Mouse (Mus musculus): ENCODE results near the gene Cib2.
A peak's percentile ranks its signal among the peaks of the same experiment; 100 is the strongest.

Cib2 gene

GRCm38 (mm10) chr9:54544954-54545315, 15.1 kb downstream of the Cib2 start:
- DNase-seq (ENCODE audit: low spot score): no peak

- no peak for DNase-seq (ENCODE audit: low spot score)
Observed at GRCm38 (mm10) chr9:54544212-54544953, 15.6 kb downstream of the Cib2 start.

- no peak for DNase-seq (ENCODE audit: low spot score)
Observed at GRCm38 (mm10) chr9:54540801-54541200, 19.2 kb downstream of the Cib2 start.

- DNase-seq (ENCODE audit: low spot score): no peak
Observed at GRCm38 (mm10) chr9:54538684-54539083, 21.3 kb downstream of the Cib2 start, which contains the start of gene Sh2d7. Gene Sh2d7, plus strand, starts transcription at chr9:54538984.

- DNase-seq (ENCODE audit: low spot score): no peak
Observed at GRCm38 (mm10) chr9:54538244-54538643, 21.8 kb downstream of the Cib2 start.

GRCm38 (mm10) chr9:54537480-54537879, 22.5 kb downstream of the Cib2 start:
- DNase-seq (ENCODE audit: low spot score): no peak

GRCm38 (mm10) chr9:54537030-54537429, 23.0 kb downstream of the Cib2 start:
- DNase-seq (ENCODE audit: low spot score): peak; percentile 28

GRCm38 (mm10) chr9:54536236-54536635, 23.8 kb downstream of the Cib2 start:
- no peak for DNase-seq (ENCODE audit: low spot score)

GRCm38 (mm10) chr9:54533975-54534374, 26.0 kb downstream of the Cib2 start:
- DNase-seq (ENCODE audit: low spot score): no peak

- DNase-seq (ENCODE audit: low spot score): no peak
Observed at GRCm38 (mm10) chr9:54532926-54533325, 27.1 kb downstream of the Cib2 start.

GRCm38 (mm10) chr9:54531421-54531820, 28.6 kb downstream of the Cib2 start:
- no peak for DNase-seq (ENCODE audit: low spot score)

- no peak for DNase-seq (ENCODE audit: low spot score)
Observed at GRCm38 (mm10) chr9:54530836-54531235, 29.2 kb downstream of the Cib2 start.

GRCm38 (mm10) chr9:54529950-54530349, 30.1 kb downstream of the Cib2 start:
- no peak for DNase-seq (ENCODE audit: low spot score)

GRCm38 (mm10) chr9:54527694-54528093, 32.3 kb downstream of the Cib2 start:
- DNase-seq (ENCODE audit: low spot score): peak; percentile 49

- DNase-seq (ENCODE audit: low spot score): no peak
Observed at GRCm38 (mm10) chr9:54520286-54520685, 39.7 kb downstream of the Cib2 start.

- DNase-seq (ENCODE audit: low spot score): no peak
Observed at GRCm38 (mm10) chr9:54518921-54519320, 41.1 kb downstream of the Cib2 start.

GRCm38 (mm10) chr9:54515991-54516390, 44.0 kb downstream of the Cib2 start:
- DNase-seq (ENCODE audit: low spot score): no peak

- no peak for DNase-seq (ENCODE audit: low spot score)
Observed at GRCm38 (mm10) chr9:54502873-54503272, 57.1 kb downstream of the Cib2 start.

GRCm38 (mm10) chr9:54502111-54502495, 57.9 kb downstream of the Cib2 start:
- DNase-seq (ENCODE audit: low spot score): no peak

- peak; percentile 67 for DNase-seq (ENCODE audit: low spot score)
Observed at GRCm38 (mm10) chr9:54501453-54502110, 58.4 kb downstream of the Cib2 start, which contains the start of gene Dmxl2. Gene Dmxl2, minus strand, starts transcription at chr9:54501626.

GRCm38 (mm10) chr9:54500832-54501452, 59.1 kb downstream of the Cib2 start:
- peak; percentile 19 for DNase-seq (ENCODE audit: low spot score)

- DNase-seq (ENCODE audit: low spot score): no peak
Observed at GRCm38 (mm10) chr9:54499791-54500190, 60.2 kb downstream of the Cib2 start.

- no peak for DNase-seq (ENCODE audit: low spot score)
Observed at GRCm38 (mm10) chr9:54499291-54499690, 60.7 kb downstream of the Cib2 start.

Data from adipocyte (in vitro differentiated cells).